Mouse (Mus musculus) adrenal gland, postnatal 0 days (tissue): ENCODE results near the gene Tbx1. TPM values are rescaled to one million over a fixed set of nuclear protein-coding genes. Genes with fewer than 3 reads are reported as not detected.

Experiments
- polyA plus RNA-seq: library from polyadenylated mRNA; unstranded; fragments of >200 nt; fragmentation: Nextera tagmentation; extraction: Ambion mirVana; gene quantifications from 2 replicates; pipeline ENCODE4 v1.2.1, GENCODE M21; 2015

Tbx1 gene
- 0.11 TPM in 1 of 2 replicates, not detected in the other for polyA plus RNA-seq

GRCm38 (mm10) chr16:18589804-18590790, at the start of gene Tbx1:
Gene Tbx1, minus strand, starts transcription at chr16:18590671.

GRCm38 (mm10) chr16:18629390-18630231, 39.1 kb upstream of the Tbx1 start, which contains the start of gene Sept5:
Gene Sept5, minus strand, starts transcription at chr16:18629954.

GRCm38 (mm10) chr16:18626376-18626878, 36.0 kb upstream of the Tbx1 start, which contains the start of gene Gm49601:
Gene Gm49601, minus strand, starts transcription at chr16:18626427.

GRCm38 (mm10) chr16:18622019-18622418, 31.5 kb upstream of the Tbx1 start, which contains the start of gene Gp1bb:
Gene Gp1bb, minus strand, starts transcription at chr16:18622403.

Other genes starting within 250 kb of the Tbx1 start
- gene Tango2, start 242.6 kb downstream of the Tbx1 start, polyA plus RNA-seq = 53.7 and 54.3 TPM in 2 replicates
- gene Arvcf, start 242.5 kb downstream of the Tbx1 start, polyA plus RNA-seq = 20.3 and 24.3 TPM in 2 replicates
- gene Txnrd2, start 164.3 kb downstream of the Tbx1 start, polyA plus RNA-seq = 37.9 and 76.8 TPM in 2 replicates
- 116 and 160 TPM in 2 replicates for gene Comt, start 163.8 kb downstream of the Tbx1 start, polyA plus RNA-seq
- gene Gnb1l, start 92.0 kb downstream of the Tbx1 start, polyA plus RNA-seq = 8.8 and 11.4 TPM in 2 replicates
- gene Rtl10, start 91.8 kb downstream of the Tbx1 start, polyA plus RNA-seq = 0.47 and 0.90 TPM in 2 replicates
- gene Gp1bb, start 31.7 kb upstream of the Tbx1 start, polyA plus RNA-seq = 2.4 and 5.6 TPM in 2 replicates
- gene Gm49601, start 35.8 kb upstream of the Tbx1 start, polyA plus RNA-seq = 1.7 and 2.3 TPM in 2 replicates
- 15.3 and 32.9 TPM in 2 replicates for gene Sept5, start 39.3 kb upstream of the Tbx1 start, polyA plus RNA-seq
- gene Cldn5, start 186.2 kb upstream of the Tbx1 start, polyA plus RNA-seq = 33.1 and 57.5 TPM in 2 replicates
- gene Ufd1, start 221.1 kb upstream of the Tbx1 start, polyA plus RNA-seq = 82.4 and 111 TPM in 2 replicates
- gene Cdc45, start 221.3 kb upstream of the Tbx1 start, polyA plus RNA-seq = 10.7 and 17.4 TPM in 2 replicates
- gene 2510002D24Rik, start 245.9 kb upstream of the Tbx1 start, polyA plus RNA-seq = 32.3 and 35.4 TPM in 2 replicates
- gene Gm28539, start 245.9 kb upstream of the Tbx1 start, polyA plus RNA-seq = not detected in 2 replicates